21 mouse cellular contexts compared by ENCODE assay signal in the genomic region with DNA sequence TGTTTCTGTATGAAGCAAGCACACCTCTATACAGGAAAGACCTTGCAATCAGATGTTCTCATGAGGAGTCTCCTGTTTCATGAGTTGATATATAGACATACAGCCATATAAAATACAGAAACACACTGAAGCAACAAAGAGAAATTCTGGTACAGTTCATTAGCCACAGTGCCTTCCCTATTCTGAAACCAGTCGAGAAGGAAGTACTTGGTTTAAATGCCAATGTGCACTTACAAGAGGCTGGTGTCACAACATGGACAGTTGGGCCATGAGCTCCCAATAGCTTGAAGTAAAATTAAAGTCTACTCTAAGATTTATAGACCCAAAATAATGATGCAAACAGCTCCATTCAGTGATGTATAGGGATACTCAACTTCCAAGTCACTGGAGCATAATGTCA.
"Had no signal": no experiment of that assay in that cellular context is flagged by ENCODE, and none has a peak within 500 bp of the region (broad histone marks: within the 10 kb centered on the region; RNA-seq: fewer than 3 reads in every experiment).

No protein-coding gene starts in this region.

- H3K9me3 ChIP-seq: heart, embryonic 10.5 days; heart, embryonic 12.5 days; hindbrain, embryonic 13.5 days; hindbrain, embryonic 15.5 days; intestine, embryonic 15.5 days; limb, embryonic 10.5 days; limb, embryonic 12.5 days had no signal

- H3K9ac ChIP-seq: heart, embryonic 12.5 days; hindbrain, embryonic 13.5 days; hindbrain, embryonic 15.5 days; intestine, embryonic 15.5 days; limb, embryonic 12.5 days had no signal

- ATAC-seq: inflammation-experienced regulatory T-cells, adult 6 months; intestine, embryonic 15.5 days; intestine, postnatal 0 days had no signal

- DNase-seq: gastrocnemius, postnatal 25 days; heart, adult 18-20 months; heart, postnatal 10 days; kidney, adult 18-20 months; kidney, adult 8-10 months; kidney, postnatal 10 days; kidney, postnatal 25 days; kidney, postnatal 4 days; liver had no signal

- H3K4me1 ChIP-seq: heart, embryonic 12.5 days; hindbrain, embryonic 13.5 days; hindbrain, embryonic 15.5 days; intestine, embryonic 15.5 days had no signal

- H3K4me2 ChIP-seq: heart, embryonic 12.5 days; hindbrain, embryonic 13.5 days; hindbrain, embryonic 15.5 days; intestine, embryonic 15.5 days; limb, embryonic 12.5 days; liver, embryonic 11.5 days had no signal

- H3K27ac ChIP-seq: heart, embryonic 10.5 days; hindbrain, embryonic 13.5 days; hindbrain, embryonic 15.5 days; intestine, embryonic 15.5 days; layer of hippocampus, adult 2 months; left cerebral cortex, adult 2 months; limb, embryonic 10.5 days; limb, embryonic 12.5 days had no signal

- H3K4me3 ChIP-seq: heart, embryonic 10.5 days; heart, embryonic 12.5 days; hindbrain, embryonic 13.5 days; hindbrain, embryonic 15.5 days; intestine, embryonic 15.5 days; layer of hippocampus, adult 2 months; left cerebral cortex, adult 2 months; limb, embryonic 10.5 days; limb, embryonic 12.5 days had no signal

- H3K36me3 ChIP-seq: heart, embryonic 10.5 days; heart, embryonic 12.5 days; hindbrain, embryonic 13.5 days; hindbrain, embryonic 15.5 days; intestine, embryonic 15.5 days; limb, embryonic 10.5 days; limb, embryonic 12.5 days had no signal

- H3K27me3 ChIP-seq: heart, embryonic 12.5 days; hindbrain, embryonic 13.5 days; hindbrain, embryonic 15.5 days; intestine, embryonic 15.5 days; limb, embryonic 12.5 days had no signal
